Mouse (Mus musculus) hindbrain, embryonic 12.5 days (tissue): ENCODE results near the gene Slc4a4. TPM values are rescaled to one million over a fixed set of nuclear protein-coding genes. Genes with fewer than 3 reads are reported as not detected.

Source experiments
- ATAC-seq: fragments of 200-750 bp; cut with Nextera tagmentation; 2 replicates; pipeline ENCODE4 v1.8.0; 2017; ENCODE audit warnings: moderate TSS enrichment; ENCODE audit not compliant: low FRiP score
- H3K27ac ChIP-seq: fragments of 300-500 bp; sonication (generic); 2 replicates; pipeline ENCODE4 v1.5.1; 2016; ENCODE audit warnings: mild to moderate bottlenecking
- H3K27me3 ChIP-seq: fragments of 300-500 bp; sonication (generic); 2 replicates; pipeline ENCODE4 v1.6.1; 2016; ENCODE audit warnings: mild to moderate bottlenecking
- H3K36me3 ChIP-seq: fragments of 300-500 bp; sonication (generic); 2 replicates; pipeline ENCODE4 v1.6.1; 2016; ENCODE audit warnings: mild to moderate bottlenecking
- H3K4me1 ChIP-seq: fragments of 300-500 bp; sonication (generic); 2 replicates; pipeline ENCODE4 v1.6.1; 2016
- H3K4me2 ChIP-seq: fragments of 300-500 bp; sonication (generic); replicated peaks from 2 replicates; pipeline ENCODE4 v1.6.1; 2016; ENCODE audit warnings: mild to moderate bottlenecking
- H3K4me3 ChIP-seq: fragments of 300-500 bp; sonication (generic); 2 replicates; pipeline ENCODE4 v1.5.1; 2016; ENCODE audit warnings: mild to moderate bottlenecking
- H3K9ac ChIP-seq: fragments of 300-500 bp; sonication (generic); 2 replicates; pipeline ENCODE4 v1.6.1; 2016; ENCODE audit warnings: mild to moderate bottlenecking, moderate library complexity
- H3K9me3 ChIP-seq: fragments of 300-500 bp; sonication (generic); replicated peaks from 2 replicates; pipeline ENCODE4 v1.6.1; 2016; ENCODE audit warnings: mild to moderate bottlenecking
- WGBS: fragments of 180-500 bp; shearing (Covaris S2); methylation state at CpG from one replicate; pipeline ENCODE4 v1.1.7; 2016; 5-methylcytosine and 5-hydroxymethylcytosine counted together
- polyA plus RNA-seq: library from polyadenylated mRNA; unstranded; fragments of >200 nt; fragmentation: Nextera tagmentation; extraction: Ambion mirVana; gene quantifications from 2 replicates; pipeline ENCODE4 v1.2.1, GENCODE M21; 2016

Slc4a4 gene
- polyA plus RNA-seq, 1 experiment from 2014 or later: 3.2 TPM

- WGBS: 89% methylated on average over 3 of the region's 3 CpGs
- H3K36me3 ChIP-seq: no peaks in the 10 kb centered on the region
- H3K9me3 ChIP-seq: no peaks in the 10 kb centered on the region
- no peaks in the 10 kb centered on the region for H3K4me1 ChIP-seq
- no peak overlapping the region for H3K4me2 ChIP-seq
- no peak overlapping the region for H3K4me3 ChIP-seq
- no peak for ATAC-seq
- no peak overlapping the region for H3K9ac ChIP-seq
- H3K27me3 ChIP-seq: no peaks in the 10 kb centered on the region
- no peak overlapping the region for H3K27ac ChIP-seq
Measured at GRCm38 (mm10) chr5:89070051-89070450, 183.4 kb downstream of the Slc4a4 start.

GRCm38 (mm10) chr5:89071957-89072356, 185.3 kb downstream of the Slc4a4 start:
- Histone ChIP-seq H3K4me2 (no peak overlapping the region), H3K4me1 (no peaks in the 10 kb centered on the region), H3K27me3 (no peaks in the 10 kb centered on the region), H3K27ac (no peak overlapping the region), H3K4me3 (no peak overlapping the region), H3K9ac (no peak overlapping the region), H3K36me3 (no peaks in the 10 kb centered on the region), H3K9me3 (no peaks in the 10 kb centered on the region)
- WGBS: 91% methylated on average over 4 of the region's 4 CpGs
- no peak for ATAC-seq

- Histone ChIP-seq H3K27me3 (no peaks in the 10 kb centered on the region), H3K4me3 (no peak overlapping the region), H3K9me3 (no peaks in the 10 kb centered on the region), H3K4me2 (no peak overlapping the region), H3K4me1 (no peaks in the 10 kb centered on the region), H3K9ac (no peak overlapping the region), H3K36me3 (no peaks in the 10 kb centered on the region), H3K27ac (no peak overlapping the region)
- ATAC-seq: no peak
- WGBS: 96% methylated on average over 1 of the region's 1 CpGs
Measured at GRCm38 (mm10) chr5:89077711-89078110, 191.1 kb downstream of the Slc4a4 start.

- H3K4me1 ChIP-seq: no peaks in the 10 kb centered on the region
- H3K4me3 ChIP-seq: no peak overlapping the region
- no peak overlapping the region for H3K4me2 ChIP-seq
- no peaks in the 10 kb centered on the region for H3K36me3 ChIP-seq
- no peak overlapping the region for H3K27ac ChIP-seq
- no peak overlapping the region for H3K9ac ChIP-seq
- no peaks in the 10 kb centered on the region for H3K27me3 ChIP-seq
- WGBS: 87% methylated on average over 4 of the region's 4 CpGs
- H3K9me3 ChIP-seq: no peaks in the 10 kb centered on the region
- ATAC-seq: no peak
Measured at GRCm38 (mm10) chr5:89083476-89083875, 196.9 kb downstream of the Slc4a4 start.

DNA sequence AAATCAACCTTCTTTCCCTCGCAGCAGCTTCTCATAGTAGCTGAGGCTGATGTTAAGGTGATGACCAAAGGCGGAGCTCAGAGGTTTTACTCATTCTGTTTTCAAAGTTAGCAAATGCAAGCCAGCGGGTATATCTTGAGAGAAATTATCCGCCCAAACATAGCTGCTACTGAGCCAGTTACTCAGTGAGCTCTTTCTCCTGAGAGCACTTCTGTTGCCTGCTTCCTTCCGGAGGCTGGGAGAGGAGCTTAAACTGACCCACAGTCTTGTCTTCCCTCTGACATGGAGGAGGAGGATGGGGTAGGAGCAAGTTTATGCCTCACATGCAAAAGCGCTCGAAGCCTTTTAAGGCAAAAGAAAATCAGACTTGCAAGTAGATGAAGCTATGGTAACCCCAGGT, 201.3 kb downstream of the Slc4a4 start:
- no peaks in the 10 kb centered on the region for H3K36me3 ChIP-seq
- ATAC-seq: no peak
- H3K4me2 ChIP-seq: no peak overlapping the region
- no peaks in the 10 kb centered on the region for H3K4me1 ChIP-seq
- H3K27ac ChIP-seq: no peak overlapping the region
- WGBS: 91% methylated on average over 7 of the region's 7 CpGs
- no peak overlapping the region for H3K9ac ChIP-seq
- no peaks in the 10 kb centered on the region for H3K27me3 ChIP-seq
- H3K9me3 ChIP-seq: no peaks in the 10 kb centered on the region
- no peak overlapping the region for H3K4me3 ChIP-seq

DNA sequence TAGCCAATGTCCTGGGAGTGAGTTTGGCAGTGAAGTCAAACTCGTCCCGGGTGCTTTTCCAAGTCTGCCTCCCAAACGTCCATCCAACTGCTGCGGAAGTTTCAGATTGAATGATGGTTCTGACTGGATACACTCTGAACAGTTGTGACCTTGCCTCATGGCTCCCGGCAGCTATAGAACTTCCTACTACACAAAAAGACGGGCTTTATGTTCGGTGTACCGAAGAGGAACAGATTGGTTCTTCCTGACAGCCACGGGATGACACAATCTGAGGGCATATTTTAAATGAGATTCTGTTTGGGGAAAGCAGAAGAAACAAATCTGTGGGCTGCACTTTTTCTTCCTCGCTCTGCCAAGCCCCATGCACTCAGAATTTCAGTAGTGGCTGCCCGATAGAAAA, 201.8 kb downstream of the Slc4a4 start:
- Histone ChIP-seq H3K4me1 (no peaks in the 10 kb centered on the region), H3K4me2 (no peak overlapping the region), H3K9me3 (no peaks in the 10 kb centered on the region), H3K9ac (no peak overlapping the region), H3K4me3 (no peak overlapping the region), H3K27me3 (no peaks in the 10 kb centered on the region), H3K27ac (no peak overlapping the region), H3K36me3 (no peaks in the 10 kb centered on the region)
- 70% methylated on average over 11 of the region's 11 CpGs for WGBS
- no peak for ATAC-seq

DNA sequence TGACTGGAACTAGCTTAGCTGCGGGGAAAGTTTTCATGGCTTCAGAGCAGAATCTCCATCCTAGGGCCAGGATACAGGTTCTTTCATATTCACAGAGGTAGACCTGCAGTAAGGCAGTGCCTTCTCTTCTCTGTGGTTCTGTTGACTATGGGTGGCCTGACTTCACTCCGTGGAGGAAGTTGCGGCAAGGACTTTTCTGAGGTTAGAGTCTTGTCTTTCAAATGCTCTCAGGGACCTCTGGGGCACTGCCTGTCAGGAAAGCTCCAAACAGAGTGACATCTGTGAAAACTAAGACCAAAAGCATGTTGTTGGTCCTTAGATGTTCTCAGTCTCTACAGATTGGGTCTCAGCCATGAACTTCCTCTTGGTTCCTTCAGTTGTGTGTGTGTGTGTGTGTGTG, 203.5 kb downstream of the Slc4a4 start:
- 75% methylated on average over 3 of the region's 3 CpGs for WGBS
- Histone ChIP-seq H3K9me3 (no peaks in the 10 kb centered on the region), H3K4me2 (no peak overlapping the region), H3K36me3 (no peaks in the 10 kb centered on the region), H3K4me3 (no peak overlapping the region), H3K4me1 (no peaks in the 10 kb centered on the region), H3K27me3 (no peaks in the 10 kb centered on the region), H3K9ac (no peak overlapping the region), H3K27ac (no peak overlapping the region)
- no peak for ATAC-seq

DNA sequence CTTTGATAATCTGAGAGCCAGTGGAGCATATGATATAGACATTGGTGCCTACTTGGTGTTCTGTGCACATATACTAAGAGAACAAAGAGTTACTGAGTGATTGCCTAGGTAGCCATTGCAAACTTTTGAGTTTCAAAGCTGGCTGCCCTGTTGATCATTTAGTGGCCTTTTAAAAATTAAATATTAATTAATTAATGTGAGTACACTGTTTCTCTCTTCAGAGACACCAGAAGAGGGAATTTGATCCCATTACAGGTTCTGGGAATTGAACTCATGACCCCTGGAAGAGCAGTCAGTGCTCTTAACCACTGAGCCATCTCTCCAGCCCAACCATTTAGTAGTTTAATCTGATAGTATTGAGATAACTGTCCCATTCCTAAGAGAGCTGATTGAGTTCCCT, 209.8 kb downstream of the Slc4a4 start:
- Histone ChIP-seq H3K4me3 (no peak overlapping the region), H3K4me1 (no peaks in the 10 kb centered on the region), H3K27ac (no peak overlapping the region), H3K36me3 (no peaks in the 10 kb centered on the region), H3K9me3 (no peaks in the 10 kb centered on the region), H3K9ac (no peak overlapping the region), H3K4me2 (no peak overlapping the region), H3K27me3 (no peaks in the 10 kb centered on the region)
- ATAC-seq: no peak

- Histone ChIP-seq H3K4me1 (no peaks in the 10 kb centered on the region), H3K36me3 (no peaks in the 10 kb centered on the region), H3K27me3 (no peaks in the 10 kb centered on the region), H3K4me2 (no peak overlapping the region), H3K27ac (no peak overlapping the region), H3K4me3 (no peak overlapping the region), H3K9ac (no peak overlapping the region), H3K9me3 (no peaks in the 10 kb centered on the region)
- ATAC-seq: no peak
- WGBS: 93% methylated on average over 3 of the region's 3 CpGs
Measured at GRCm38 (mm10) chr5:89097291-89097690, 210.7 kb downstream of the Slc4a4 start.

- Histone ChIP-seq H3K36me3 (no peaks in the 10 kb centered on the region), H3K9me3 (no peaks in the 10 kb centered on the region), H3K4me1 (no peaks in the 10 kb centered on the region), H3K4me2 (no peak overlapping the region), H3K9ac (no peak overlapping the region), H3K27ac (no peak overlapping the region), H3K4me3 (no peak overlapping the region), H3K27me3 (no peaks in the 10 kb centered on the region)
- ATAC-seq: no peak
- WGBS: 61% methylated on average over 4 of the region's 4 CpGs
Measured at GRCm38 (mm10) chr5:89098121-89098520, 211.5 kb downstream of the Slc4a4 start.

- Histone ChIP-seq H3K27me3 (no peaks in the 10 kb centered on the region), H3K9ac (no peak overlapping the region), H3K4me2 (no peak overlapping the region), H3K36me3 (no peaks in the 10 kb centered on the region), H3K27ac (no peak overlapping the region), H3K4me3 (no peak overlapping the region), H3K4me1 (no peaks in the 10 kb centered on the region), H3K9me3 (no peaks in the 10 kb centered on the region)
- no peak for ATAC-seq
- WGBS: 77% methylated on average over 3 of the region's 3 CpGs
Measured at GRCm38 (mm10) chr5:89099886-89100285, 213.3 kb downstream of the Slc4a4 start.

DNA sequence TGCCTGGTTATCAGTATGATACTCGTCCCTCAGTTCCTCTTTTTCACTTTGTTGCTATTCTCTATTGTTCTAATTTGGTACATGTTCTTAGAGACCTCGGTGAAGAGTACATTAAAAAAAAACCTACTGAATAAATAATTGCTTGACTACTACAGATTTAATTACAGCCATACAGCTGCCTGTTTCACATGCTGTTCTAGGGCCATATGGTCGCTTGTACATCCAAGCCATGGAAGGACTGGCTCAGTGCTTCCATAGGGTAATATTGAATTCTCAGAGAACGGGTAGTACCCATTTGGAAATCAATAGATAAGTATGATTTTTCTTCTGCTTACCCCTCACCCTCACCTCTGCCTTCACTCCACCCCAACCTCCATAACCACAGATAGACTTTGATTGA, 215.9 kb downstream of the Slc4a4 start:
- Histone ChIP-seq H3K9me3 (no peaks in the 10 kb centered on the region), H3K9ac (no peak overlapping the region), H3K27ac (no peak overlapping the region), H3K4me3 (no peak overlapping the region), H3K27me3 (no peaks in the 10 kb centered on the region), H3K36me3 (no peaks in the 10 kb centered on the region), H3K4me1 (no peaks in the 10 kb centered on the region), H3K4me2 (no peak overlapping the region)
- WGBS: 81% methylated on average over 4 of the region's 4 CpGs
- ATAC-seq: no peak

DNA sequence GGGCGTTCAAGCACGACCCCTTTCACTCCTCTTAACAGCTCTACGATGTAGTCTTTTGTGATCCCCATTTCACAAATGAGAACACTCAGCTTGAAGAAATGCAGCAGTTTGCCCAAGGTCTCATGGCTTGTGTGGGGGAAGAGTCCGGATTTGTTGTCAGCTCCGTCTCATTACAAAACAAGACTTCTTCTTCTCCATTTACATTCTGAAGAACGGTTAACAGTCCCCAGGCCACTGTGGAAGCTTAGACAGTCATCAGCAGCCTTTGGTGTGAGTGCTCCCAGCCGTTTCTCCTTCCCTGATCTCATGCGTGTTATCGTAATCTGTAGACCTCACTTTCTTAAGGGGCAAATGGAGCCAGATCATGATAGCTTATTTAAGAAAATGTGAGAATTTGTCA, 218.7 kb downstream of the Slc4a4 start:
- Histone ChIP-seq H3K4me1 (no peaks in the 10 kb centered on the region), H3K27ac (no peak overlapping the region), H3K9me3 (no peaks in the 10 kb centered on the region), H3K27me3 (no peaks in the 10 kb centered on the region), H3K4me2 (no peak overlapping the region), H3K4me3 (no peak overlapping the region), H3K36me3 (no peaks in the 10 kb centered on the region), H3K9ac (no peak overlapping the region)
- ATAC-seq: no peak
- 65% methylated on average over 9 of the region's 9 CpGs for WGBS

DNA sequence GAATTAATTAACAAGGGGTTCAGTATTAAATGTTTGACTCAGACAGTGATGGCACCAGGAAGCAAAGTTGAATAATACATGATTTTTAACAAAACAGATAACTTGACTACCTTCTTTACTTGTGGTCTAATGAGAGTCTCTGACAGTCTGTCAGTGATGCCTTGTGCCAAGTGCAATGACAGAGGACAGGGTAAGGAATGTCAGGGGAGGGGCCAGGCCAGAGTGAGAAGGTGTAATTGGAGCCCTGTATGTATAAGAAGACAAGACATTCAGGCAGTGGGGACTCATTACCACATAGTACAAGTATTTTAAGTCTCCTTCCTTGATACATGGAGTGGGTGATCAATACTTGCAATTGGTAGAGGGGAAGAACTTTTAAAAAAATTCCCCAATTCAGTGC, 219.6 kb downstream of the Slc4a4 start:
- no peaks in the 10 kb centered on the region for H3K27me3 ChIP-seq
- no peak overlapping the region for H3K9ac ChIP-seq
- no peak overlapping the region for H3K27ac ChIP-seq
- no peak overlapping the region for H3K4me3 ChIP-seq
- no peaks in the 10 kb centered on the region for H3K9me3 ChIP-seq
- H3K36me3 ChIP-seq: no peaks in the 10 kb centered on the region
- no peak for ATAC-seq
- H3K4me1 ChIP-seq: no peaks in the 10 kb centered on the region
- no peak overlapping the region for H3K4me2 ChIP-seq
